Mouse (Mus musculus) embryonic facial prominence, embryonic 12.5 days (tissue): ENCODE data around the gene Sult5a1. TPM values are rescaled to one million over a fixed set of nuclear protein-coding genes. Genes with fewer than 3 reads are reported as not detected.

ENCODE experiments used
- ATAC-seq: fragments of 200-750 bp; cut with Nextera tagmentation; 2 replicates; pipeline ENCODE4 v1.8.0; 2017; ENCODE audit not compliant: insufficient number of reproducible peaks, insufficient read depth, low FRiP score, low TSS enrichment
- H3K27ac ChIP-seq: fragments of 300-500 bp; sonication (generic); 2 replicates; pipeline ENCODE4 v1.5.1; 2016; ENCODE audit warnings: mild to moderate bottlenecking
- H3K27me3 ChIP-seq: fragments of 300-500 bp; sonication (generic); 2 replicates; pipeline ENCODE4 v1.6.1; 2016; ENCODE audit warnings: mild to moderate bottlenecking, moderate library complexity
- H3K36me3 ChIP-seq: fragments of 300-500 bp; sonication (generic); 2 replicates; pipeline ENCODE4 v1.6.1; 2016; ENCODE audit warnings: mild to moderate bottlenecking
- H3K4me1 ChIP-seq: fragments of 300-500 bp; sonication (generic); 2 replicates; pipeline ENCODE4 v1.6.1; 2016
- H3K4me2 ChIP-seq: fragments of 300-500 bp; sonication (generic); replicated peaks from 2 replicates; pipeline ENCODE4 v1.6.1; 2016; ENCODE audit warnings: mild to moderate bottlenecking, moderate library complexity
- H3K4me3 ChIP-seq: fragments of 300-500 bp; sonication (generic); 2 replicates; pipeline ENCODE4 v1.5.1; 2016; ENCODE audit warnings: mild to moderate bottlenecking
- H3K9ac ChIP-seq: fragments of 300-500 bp; sonication (generic); 2 replicates; pipeline ENCODE4 v1.6.1; 2016; ENCODE audit warnings: mild to moderate bottlenecking, moderate library complexity
- H3K9me3 ChIP-seq: fragments of 300-500 bp; sonication (generic); 2 replicates; pipeline ENCODE4 v1.6.1; 2016; ENCODE audit warnings: mild to moderate bottlenecking, moderate library complexity
- WGBS: fragments of 180-500 bp; shearing (Covaris S2); methylation state at CpG from one replicate; pipeline ENCODE4 v1.1.7; 2016; 5-methylcytosine and 5-hydroxymethylcytosine counted together
- polyA plus RNA-seq: library from polyadenylated mRNA; unstranded; fragments of >200 nt; fragmentation: Nextera tagmentation; extraction: Ambion mirVana; gene quantifications from 2 replicates; pipeline ENCODE4 v1.2.1, GENCODE M21; 2016

Gene Sult5a1
- polyA plus RNA-seq, 1 experiment from 2014 or later = 19.2 TPM

GRCm38 (mm10) chr8:123132953-123133352 lies 25.2 kb downstream of the Sult5a1 start:
- 98% methylated on average over 2 of the region's 2 CpGs for WGBS
- H3K4me2 ChIP-seq = no peak overlapping the region
- peaks cover 16% of the 10 kb centered on the region for H3K4me1 ChIP-seq
- no peaks in the 10 kb centered on the region; the same call in 1 of the 2 replicates for H3K9me3 ChIP-seq
- H3K27me3 ChIP-seq = no peaks in the 10 kb centered on the region
- no peak overlapping the region for H3K9ac ChIP-seq
- no peak overlapping the region for H3K4me3 ChIP-seq
- no peaks in the 10 kb centered on the region for H3K36me3 ChIP-seq
- no peak overlapping the region for H3K27ac ChIP-seq
- ATAC-seq = no peak

- no peak overlapping the region for H3K4me3 ChIP-seq
- H3K4me1 ChIP-seq = peaks cover 8% of the 10 kb centered on the region
- WGBS = 67% methylated on average over 9 of the region's 9 CpGs
- no peaks in the 10 kb centered on the region for H3K36me3 ChIP-seq
- H3K27ac ChIP-seq = no peak overlapping the region
- H3K9ac ChIP-seq = no peak overlapping the region
- H3K4me2 ChIP-seq = no peak overlapping the region
- no peaks in the 10 kb centered on the region; the same call in 1 of the 2 replicates for H3K9me3 ChIP-seq
- ATAC-seq = no peak
- peaks cover 2% of the 10 kb centered on the region; the same call in 1 of the 2 replicates for H3K27me3 ChIP-seq
Observed at GRCm38 (mm10) chr8:123131041-123131440, 27.1 kb downstream of the Sult5a1 start.

GRCm38 (mm10) chr8:123126193-123126816 lies 31.8 kb downstream of the Sult5a1 start:
- ATAC-seq = peak; percentile 45; the same call in 1 of the 2 replicates
- Histone ChIP-seq H3K27me3 (peaks cover 14% of the 10 kb centered on the region; the same call in 1 of the 2 replicates), H3K9me3 (no peaks in the 10 kb centered on the region; the same call in 1 of the 2 replicates), H3K9ac (no peak overlapping the region), H3K4me3 (no peak overlapping the region), H3K36me3 (no peaks in the 10 kb centered on the region), H3K4me2 (no peak overlapping the region), H3K4me1 (peaks cover 8% of the 10 kb centered on the region; the same call in 1 of the 2 replicates), H3K27ac (no peak overlapping the region)
- WGBS = 6% methylated on average over 19 of the region's 19 CpGs

DNA sequence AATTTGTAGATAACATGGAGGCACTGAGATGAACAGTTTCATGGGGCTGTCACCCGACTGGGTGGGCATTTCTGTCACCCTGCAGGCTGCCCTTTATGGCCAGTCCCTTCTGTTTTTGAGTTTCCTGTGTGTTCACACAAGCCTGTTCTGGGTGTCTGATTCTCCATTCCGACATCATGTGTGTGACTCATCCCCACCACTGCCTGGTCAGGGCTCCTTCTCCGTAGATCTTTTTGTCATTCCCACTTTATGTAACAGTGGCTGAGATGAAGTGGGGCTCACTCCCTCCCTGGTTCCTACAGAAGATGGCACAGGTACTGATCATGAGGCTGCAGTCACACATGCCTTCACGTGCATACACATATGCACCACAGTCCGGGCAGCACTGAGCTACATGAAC lies 35.4 kb downstream of the Sult5a1 start:
- ATAC-seq = no peak
- WGBS = 80% methylated on average over 5 of the region's 5 CpGs
- peaks cover 35% of the 10 kb centered on the region for H3K27me3 ChIP-seq
- no peak overlapping the region for H3K27ac ChIP-seq
- no peak overlapping the region for H3K4me2 ChIP-seq
- H3K4me1 ChIP-seq = peaks cover 15% of the 10 kb centered on the region
- H3K9me3 ChIP-seq = no peaks in the 10 kb centered on the region
- H3K4me3 ChIP-seq = no peak overlapping the region
- no peak overlapping the region for H3K9ac ChIP-seq
- no peaks in the 10 kb centered on the region for H3K36me3 ChIP-seq

DNA sequence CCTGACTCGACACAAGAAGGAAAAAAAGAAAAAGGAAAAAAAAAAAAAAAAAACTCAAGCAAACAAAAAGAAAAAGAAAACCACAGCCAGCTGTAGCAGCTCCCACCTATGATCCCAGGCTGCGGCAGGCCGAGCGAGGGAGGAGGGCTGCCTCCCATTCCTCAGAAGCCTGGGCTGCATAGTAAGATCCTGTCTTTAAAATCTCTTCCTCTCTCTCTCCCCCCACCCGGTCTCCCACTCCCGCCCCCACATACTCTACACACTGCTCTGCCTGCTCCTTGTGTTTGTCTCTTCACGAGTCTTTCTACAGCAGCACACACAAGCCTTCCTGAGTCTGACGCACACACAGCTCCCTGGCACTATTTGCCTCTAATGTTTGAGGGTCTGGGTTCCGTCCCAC lies 36.1 kb downstream of the Sult5a1 start:
- Histone ChIP-seq H3K36me3 (no peaks in the 10 kb centered on the region), H3K4me1 (peaks cover 21% of the 10 kb centered on the region), H3K9me3 (no peaks in the 10 kb centered on the region), H3K4me2 (no peak overlapping the region), H3K9ac (no peak overlapping the region), H3K4me3 (no peak overlapping the region), H3K27me3 (peaks cover 41% of the 10 kb centered on the region), H3K27ac (no peak overlapping the region)
- WGBS = 62% methylated on average over 9 of the region's 9 CpGs
- ATAC-seq = no peak

- ATAC-seq = no peak
- Histone ChIP-seq H3K4me2 (peak overlapping the region; percentile 96), H3K36me3 (no peaks in the 10 kb centered on the region), H3K4me3 (peak overlapping the region; percentile 52), H3K9me3 (no peaks in the 10 kb centered on the region), H3K27me3 (peaks cover 50% of the 10 kb centered on the region), H3K9ac (no peak overlapping the region), H3K27ac (no peak overlapping the region), H3K4me1 (peaks cover 15% of the 10 kb centered on the region)
- WGBS = 2% methylated on average over 17 of the region's 17 CpGs
Observed at GRCm38 (mm10) chr8:123117744-123118143, 40.4 kb downstream of the Sult5a1 start.

- H3K9ac ChIP-seq = peak within 1 kb of the TSS; percentile 42
- no peaks in the 10 kb centered on the region for H3K36me3 ChIP-seq
- H3K27ac ChIP-seq = no peak within 1 kb of the TSS
- 2% methylated on average over 51 of the region's 51 CpGs for WGBS
- no peaks in the 10 kb centered on the region for H3K9me3 ChIP-seq
- peaks cover 15% of the 10 kb centered on the region for H3K4me1 ChIP-seq
- peak within 1 kb of the TSS; percentile 96 for H3K4me2 ChIP-seq
- H3K4me3 ChIP-seq = peak within 1 kb of the TSS; percentile 52
- H3K27me3 ChIP-seq = peaks cover 46% of the 10 kb centered on the region
- ATAC-seq = no peak
Observed at GRCm38 (mm10) chr8:123117127-123117731, 40.9 kb downstream of the Sult5a1 start, which contains the start of gene Cpne7. Gene Cpne7 (plus strand): TSS chr8:123117374.

DNA sequence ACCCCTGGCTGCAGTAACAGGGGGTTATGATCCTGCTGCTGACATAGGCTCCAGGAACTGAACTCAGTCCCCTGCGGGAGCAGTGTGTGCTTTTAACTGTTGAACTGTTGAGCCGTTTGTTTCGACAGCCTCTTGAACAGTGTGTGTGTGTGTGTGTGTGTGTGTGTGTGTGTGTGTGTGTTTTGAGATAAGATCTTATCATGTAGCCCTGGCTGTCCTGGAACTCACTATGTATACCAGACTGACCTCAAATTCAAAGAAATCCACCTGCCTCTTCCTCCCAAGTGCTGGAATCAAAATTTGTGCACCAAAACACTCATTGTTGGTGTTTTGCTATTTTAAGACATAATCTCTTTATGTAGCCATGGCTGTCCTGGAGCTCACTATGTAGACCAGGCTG lies 43.5 kb downstream of the Sult5a1 start:
- Histone ChIP-seq H3K9me3 (no peaks in the 10 kb centered on the region), H3K27ac (no peak overlapping the region), H3K27me3 (peaks cover 44% of the 10 kb centered on the region), H3K4me1 (peaks cover 15% of the 10 kb centered on the region), H3K9ac (no peak overlapping the region), H3K4me2 (no peak overlapping the region), H3K4me3 (no peak overlapping the region), H3K36me3 (no peaks in the 10 kb centered on the region)
- 49% methylated on average over 3 of the region's 3 CpGs for WGBS
- ATAC-seq = no peak

- Histone ChIP-seq H3K9me3 (no peaks in the 10 kb centered on the region), H3K4me3 (no peak overlapping the region), H3K4me2 (no peak overlapping the region), H3K27ac (no peak overlapping the region), H3K27me3 (peaks cover 38% of the 10 kb centered on the region), H3K36me3 (no peaks in the 10 kb centered on the region), H3K9ac (no peak overlapping the region), H3K4me1 (peaks cover 15% of the 10 kb centered on the region)
- no peak for ATAC-seq
- WGBS = 46% methylated on average over 2 of the region's 2 CpGs
Observed at GRCm38 (mm10) chr8:123113908-123114469, 44.1 kb downstream of the Sult5a1 start.

- 79% methylated on average over 9 of the region's 9 CpGs for WGBS
- Histone ChIP-seq H3K36me3 (no peaks in the 10 kb centered on the region), H3K9me3 (no peaks in the 10 kb centered on the region), H3K9ac (no peak overlapping the region), H3K27ac (no peak overlapping the region), H3K27me3 (peaks cover 27% of the 10 kb centered on the region), H3K4me1 (peaks cover 11% of the 10 kb centered on the region), H3K4me2 (no peak overlapping the region), H3K4me3 (no peak overlapping the region)
- no peak for ATAC-seq
Observed at GRCm38 (mm10) chr8:123112892-123113291, 45.2 kb downstream of the Sult5a1 start.

GRCm38 (mm10) chr8:123110649-123111048 lies 47.5 kb downstream of the Sult5a1 start:
- no peak for ATAC-seq
- WGBS = 13% methylated on average over 4 of the region's 4 CpGs
- Histone ChIP-seq H3K9me3 (no peaks in the 10 kb centered on the region), H3K27me3 (peaks cover 4% of the 10 kb centered on the region), H3K4me2 (no peak overlapping the region), H3K27ac (no peak overlapping the region), H3K4me3 (no peak overlapping the region), H3K4me1 (no peaks in the 10 kb centered on the region), H3K36me3 (no peaks in the 10 kb centered on the region), H3K9ac (no peak overlapping the region)

GRCm38 (mm10) chr8:123108953-123109352 lies 49.2 kb downstream of the Sult5a1 start:
- 82% methylated on average over 5 of the region's 5 CpGs for WGBS
- Histone ChIP-seq H3K9me3 (no peaks in the 10 kb centered on the region), H3K27ac (no peak overlapping the region), H3K4me1 (peaks cover under 1% of the 10 kb centered on the region), H3K27me3 (no peaks in the 10 kb centered on the region), H3K4me2 (no peak overlapping the region), H3K36me3 (peaks cover 15% of the 10 kb centered on the region), H3K4me3 (no peak overlapping the region), H3K9ac (no peak overlapping the region)
- no peak for ATAC-seq
